Mouse (Mus musculus) MEL (cell line): ENCODE measurements at regions not wholly inside any gene's neighbourhood (a gene's known extent, or its start where the extent isn't known, plus 50 kb on each side); places are given as distances from the start of the nearest gene placed in this dataset.

Experiments
- CTCF ChIP-seq, 3 experiments: IDR thresholded peaks in 2 of 3; conservative IDR thresholded peaks in 1 of 3; 2 replicates each; pipeline ENCODE4 v1.5.1; 2011 to 2012; ENCODE audit warnings: low read length in 3 of 3, low read depth in 2 of 3, mild to moderate bottlenecking in 2 of 3, improper control_type of control experiment in 1 of 3, inconsistent platforms in 1 of 3, mixed read lengths in 1 of 3, moderate library complexity in 1 of 3; ENCODE audit not compliant: control insufficient read depth in 1 of 3, insufficient read depth in 1 of 3, poor library complexity in 1 of 3, severe bottlenecking in 1 of 3
- EP300 ChIP-seq, 2 experiments: IDR thresholded peaks; 2 replicates each; pipeline ENCODE4 v1.6.1; 2011; ENCODE audit warnings: improper control_type of control experiment in 2 of 2, low read length in 2 of 2, low read depth in 1 of 2, mild to moderate bottlenecking in 1 of 2
- JUND ChIP-seq: IDR thresholded peaks from 2 replicates; pipeline ENCODE4 v1.6.1; 2011; ENCODE audit warnings: low read depth, mild to moderate bottlenecking, improper control_type of control experiment, low read length
- MAZ ChIP-seq: IDR thresholded peaks from 2 replicates; pipeline ENCODE4 v1.6.1; 2012; ENCODE audit warnings: low read depth, mild to moderate bottlenecking, inconsistent platforms, low read length, improper control_type of control experiment
- POLR2A ChIP-seq, 2 experiments: IDR thresholded peaks; 2 replicates each; pipeline ENCODE4 v1.6.1; 2011 to 2012; ENCODE audit warnings: low read length in 2 of 2, mild to moderate bottlenecking in 2 of 2, control low read depth in 1 of 2, improper control_type of control experiment in 1 of 2, low read depth in 1 of 2, moderate library complexity in 1 of 2; ENCODE audit not compliant: control insufficient read depth in 1 of 2, insufficient read depth in 1 of 2, poor library complexity in 1 of 2
- SIN3A ChIP-seq: IDR thresholded peaks from 2 replicates; pipeline ENCODE4 v1.6.1; 2012; ENCODE audit warnings: low read length, improper control_type of control experiment, inconsistent platforms
- SMC3 ChIP-seq: IDR thresholded peaks from 2 replicates; pipeline ENCODE4 v1.6.1; 2011; ENCODE audit warnings: low read depth, low read length, improper control_type of control experiment
- TBP ChIP-seq: IDR thresholded peaks from 2 replicates; pipeline ENCODE4 v1.8.0; 2011; ENCODE audit warnings: low read depth, low read length, improper control_type of control experiment
- ZC3H11A ChIP-seq: IDR thresholded peaks from 2 replicates; pipeline ENCODE4 v1.6.1; 2012; ENCODE audit warnings: low read depth, mild to moderate bottlenecking, inconsistent platforms, low read length, improper control_type of control experiment

DNA sequence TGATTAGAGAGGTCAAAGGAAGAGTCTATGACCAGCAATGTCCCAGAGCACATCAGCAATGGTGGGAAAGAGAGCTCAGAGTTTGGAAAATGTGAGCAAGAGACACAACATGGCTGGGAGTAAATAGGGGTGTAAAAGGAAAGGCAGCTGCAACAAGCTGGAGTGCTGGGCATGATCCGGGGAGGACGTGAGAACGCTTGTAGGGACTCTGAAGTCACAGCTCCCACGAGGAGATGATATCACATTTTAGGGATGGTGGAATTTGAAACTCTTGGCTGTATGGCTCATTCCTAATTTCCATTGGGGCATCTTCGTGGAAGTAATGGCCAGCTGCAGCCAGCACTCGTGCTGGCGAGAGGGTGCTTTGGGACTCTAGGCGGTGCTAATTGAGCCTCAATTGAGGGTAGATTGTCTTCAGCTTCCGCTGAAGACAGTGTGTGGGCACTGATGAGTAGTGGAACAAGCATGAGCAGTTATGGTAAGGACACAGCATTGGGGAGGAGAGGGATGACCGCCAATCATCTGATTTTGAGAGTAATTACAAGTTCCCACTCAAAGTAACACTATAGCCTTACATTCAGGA lies 231.1 kb upstream of the Adcy2 start:
- TF ChIP-seq TBP (no peak), ZC3H11A (no peak), POLR2A (IDR thresholded peaks at IDR 0.05; ENCODE audit: control insufficient read depth in 1 of 2, insufficient read depth in 1 of 2, low read depth in 1 of 2, low read length in 2 of 2, poor library complexity in 1 of 2) (no peak), JUND (no peak), SMC3 (no peak), CTCF (IDR thresholded peaks at IDR 0.05 in 2 of 3, conservative IDR thresholded peaks at IDR 0.05 in 1 of 3; ENCODE audit: control insufficient read depth in 1 of 3, insufficient read depth in 1 of 3, low read depth in 2 of 3, low read length in 3 of 3, poor library complexity in 1 of 3, severe bottlenecking in 1 of 3) (no peak), SIN3A (no peak), EP300 (IDR thresholded peaks at IDR 0.05; ENCODE audit: low read depth in 1 of 2, low read length in 2 of 2) (no peak), MAZ (no peak)
